16 mouse cellular contexts compared by ENCODE assay signal in genomic region chr2:69851427-69852058, GRCm38 (mm10). TPM values are rescaled to one million over a fixed set of nuclear protein-coding genes. Genes with fewer than 3 reads are reported as not detected.
A peak's percentile ranks its signal among the peaks of the same experiment; 100 is the strongest.
DNase-seq lines count a peak whose midpoint lies in the region; ATAC-seq lines count a peak whose summit lies in the region.
"Had no signal": no experiment of that assay in that cellular context is flagged by ENCODE, and none has a peak within 500 bp of the region (broad histone marks: within the 10 kb centered on the region; RNA-seq: fewer than 3 reads in every experiment).

No protein-coding gene starts in this region.

- DNase-seq in CD4-positive helper T cell, adult 2 months (ENCODE audit: low read depth, low spot score): peak; percentile 4
- DNase-seq in c-Kit-positive CD71-positive TER-119-negative erythroid progenitor cells, embryonic 14.5 days (ENCODE audit: low read depth): peak; percentile 48
- DNase-seq in liver, embryonic 13.5 days: peak; percentile 47
- no peak for DNase-seq in right cerebral cortex, postnatal 14 days
- DNase-seq in MN1 (ENCODE audit: low spot score): no peak
- DNase-seq: cerebellum, adult 9-11 months; lung, postnatal 36 days; right cerebral cortex, postnatal 25 days; thymus, postnatal 25 days had no signal

- ATAC-seq in intestine, embryonic 15.5 days: peak; percentile 46
- ATAC-seq in intestine, embryonic 16.5 days: no peak
- ATAC-seq in liver, embryonic 13.5 days (ENCODE audit: low read depth): peak; percentile 86
- no peak for ATAC-seq in CD4-positive, CD25-positive, alpha-beta regulatory T cell, adult 4 months

- H3K36me3 ChIP-seq in intestine, embryonic 15.5 days: no peaks in the 10 kb centered on the region
- H3K36me3 ChIP-seq in intestine, embryonic 16.5 days (ENCODE audit: control insufficient read depth, insufficient read depth, low read length): no peaks in the 10 kb centered on the region
- H3K36me3 ChIP-seq in liver, embryonic 13.5 days: no peaks in the 10 kb centered on the region
- H3K36me3 ChIP-seq: embryonic facial prominence, embryonic 10.5 days; forebrain, embryonic 10.5 days; heart, embryonic 12.5 days had no signal

- no peak overlapping the region for H3K4me3 ChIP-seq in intestine, embryonic 15.5 days (replicated peaks)
- H3K4me3 ChIP-seq in intestine, embryonic 16.5 days (ENCODE audit: low read length): no peak overlapping the region
- H3K4me3 ChIP-seq in liver, embryonic 13.5 days (replicated peaks): no peak overlapping the region
- H3K4me3 ChIP-seq: embryonic facial prominence, embryonic 10.5 days; forebrain, embryonic 10.5 days; heart, embryonic 12.5 days had no signal

- H3K4me1 ChIP-seq in intestine, embryonic 15.5 days (replicated peaks): no peaks in the 10 kb centered on the region
- no peaks in the 10 kb centered on the region for H3K4me1 ChIP-seq in intestine, embryonic 16.5 days (ENCODE audit: control insufficient read depth, insufficient read depth, low read length)
- H3K4me1 ChIP-seq in liver, embryonic 13.5 days (replicated peaks): peaks cover 28% of the 10 kb centered on the region
- H3K4me1 ChIP-seq: heart, embryonic 12.5 days had no signal

- no peak overlapping the region for H3K27ac ChIP-seq in intestine, embryonic 15.5 days
- H3K27ac ChIP-seq in intestine, embryonic 16.5 days (ENCODE audit: low read length): no peak overlapping the region
- H3K27ac ChIP-seq in liver, embryonic 13.5 days: no peak overlapping the region
- H3K27ac ChIP-seq: embryonic facial prominence, embryonic 10.5 days; forebrain, embryonic 10.5 days; hindbrain, embryonic 14.5 days had no signal

- H3K9me3 ChIP-seq in intestine, embryonic 15.5 days: no peaks in the 10 kb centered on the region
- H3K9me3 ChIP-seq in intestine, embryonic 16.5 days (ENCODE audit: control insufficient read depth, low read length): no peaks in the 10 kb centered on the region
- H3K9me3 ChIP-seq in liver, embryonic 13.5 days (replicated peaks): no peaks in the 10 kb centered on the region
- H3K9me3 ChIP-seq: embryonic facial prominence, embryonic 10.5 days; forebrain, embryonic 10.5 days; heart, embryonic 12.5 days had no signal

- no peak overlapping the region for H3K9ac ChIP-seq in intestine, embryonic 15.5 days
- no peak overlapping the region for H3K9ac ChIP-seq in intestine, embryonic 16.5 days (ENCODE audit: low read depth, low read length)
- H3K9ac ChIP-seq in liver, embryonic 13.5 days: no peak overlapping the region
- H3K9ac ChIP-seq: heart, embryonic 12.5 days; hindbrain, embryonic 14.5 days had no signal

- no peaks in the 10 kb centered on the region for H3K27me3 ChIP-seq in intestine, embryonic 15.5 days (replicated peaks)
- no peaks in the 10 kb centered on the region for H3K27me3 ChIP-seq in intestine, embryonic 16.5 days (replicated peaks; ENCODE audit: control insufficient read depth, insufficient read depth, low read length)
- H3K27me3 ChIP-seq in liver, embryonic 13.5 days: no peaks in the 10 kb centered on the region
- H3K27me3 ChIP-seq: heart, embryonic 12.5 days had no signal

- no peak overlapping the region for H3K4me2 ChIP-seq in intestine, embryonic 15.5 days (replicated peaks)
- H3K4me2 ChIP-seq in intestine, embryonic 16.5 days (ENCODE audit: low read depth, low read length): no peak overlapping the region
- H3K4me2 ChIP-seq in liver, embryonic 13.5 days: no peak overlapping the region
- H3K4me2 ChIP-seq: heart, embryonic 12.5 days; hindbrain, embryonic 14.5 days had no signal

- WGBS in intestine, embryonic 15.5 days: 69% methylated on average over 2 of the region's 2 CpGs
- WGBS in intestine, embryonic 16.5 days: 45% methylated on average over 2 of the region's 2 CpGs
- whole genome bisulfite sequencing in liver, embryonic 13.5 days (ENCODE audit: insufficient replicate concordance): 44% methylated on average over 2 of the region's 2 CpGs

RNA-seq across cellular contexts. Expression of gene Ssb, which starts 9.8 kb away (rescaled TPM):
- 290 and 358 TPM in 2 replicates for polyA plus RNA-seq in intestine, embryonic 15.5 days (2015; fragmentation: Nextera tagmentation; extraction: Ambion mirVana)
- 223 and 249 TPM in 2 replicates for polyA plus RNA-seq in intestine, embryonic 16.5 days (2015; fragmentation: Nextera tagmentation; extraction: Ambion mirVana)
- 204 and 266 TPM in 2 replicates for polyA plus RNA-seq in liver, embryonic 13.5 days (2015; fragmentation: Nextera tagmentation; extraction: Ambion mirVana)
- polyA plus RNA-seq in CD4-positive, CD25-positive, alpha-beta regulatory T cell, adult 4 months (2017; shearing (Covaris generic)): 100 to 1,000 TPM; 232 to 274 TPM

RNA-seq across cellular contexts. Expression of gene Klhl23, which starts 29.8 kb away (rescaled TPM):
- polyA plus RNA-seq in intestine, embryonic 15.5 days (2015; fragmentation: Nextera tagmentation; extraction: Ambion mirVana): 33.3 and 37.2 TPM in 2 replicates
- polyA plus RNA-seq in intestine, embryonic 16.5 days (2015; fragmentation: Nextera tagmentation; extraction: Ambion mirVana): 29.5 and 31.1 TPM in 2 replicates
- polyA plus RNA-seq in liver, embryonic 13.5 days (2015; fragmentation: Nextera tagmentation; extraction: Ambion mirVana): 20.2 and 24.7 TPM in 2 replicates
- under 1 TPM in 1 of 2 experiments, not detected in 1; 0.20 TPM for polyA plus RNA-seq in CD4-positive, CD25-positive, alpha-beta regulatory T cell, adult 4 months (2017; shearing (Covaris generic))

RNA-seq across cellular contexts. Expression of gene Mettl5, which starts 33.9 kb away (rescaled TPM):
- 39.8 and 41.2 TPM in 2 replicates for polyA plus RNA-seq in intestine, embryonic 15.5 days (2015; fragmentation: Nextera tagmentation; extraction: Ambion mirVana)
- polyA plus RNA-seq in intestine, embryonic 16.5 days (2015; fragmentation: Nextera tagmentation; extraction: Ambion mirVana): 36.7 and 38.5 TPM in 2 replicates
- polyA plus RNA-seq in liver, embryonic 13.5 days (2015; fragmentation: Nextera tagmentation; extraction: Ambion mirVana): 40.8 and 42.1 TPM in 2 replicates
- 10 to 100 TPM; 73.1 to 75.3 TPM for polyA plus RNA-seq in CD4-positive, CD25-positive, alpha-beta regulatory T cell, adult 4 months (2017; shearing (Covaris generic))

RNA-seq across cellular contexts. Expression of gene Ubr3, which starts 45.5 kb away (rescaled TPM):
- polyA plus RNA-seq in intestine, embryonic 15.5 days (2015; fragmentation: Nextera tagmentation; extraction: Ambion mirVana): 10.5 and 10.9 TPM in 2 replicates
- 8.3 and 11.1 TPM in 2 replicates for polyA plus RNA-seq in intestine, embryonic 16.5 days (2015; fragmentation: Nextera tagmentation; extraction: Ambion mirVana)
- polyA plus RNA-seq in liver, embryonic 13.5 days (2015; fragmentation: Nextera tagmentation; extraction: Ambion mirVana): 5.1 and 6.0 TPM in 2 replicates
- polyA plus RNA-seq in CD4-positive, CD25-positive, alpha-beta regulatory T cell, adult 4 months (2017; shearing (Covaris generic)): 10 to 100 TPM; 11.7 to 16.1 TPM

Comparison
In these comparisons a context has a peak if more than half of its experiments do, and no peak if none do; other contexts are left out.
1. ATAC-seq: peak in intestine, embryonic 15.5 days (single experiment) and liver, embryonic 13.5 days (single experiment); none in intestine, embryonic 16.5 days (single experiment) and CD4-positive, CD25-positive, alpha-beta regulatory T cell, adult 4 months (single experiment).
2. DNase-seq: peak in CD4-positive helper T cell, adult 2 months (single experiment), c-Kit-positive CD71-positive TER-119-negative erythroid progenitor cells, embryonic 14.5 days (single experiment) and liver, embryonic 13.5 days (single experiment); none in right cerebral cortex, postnatal 14 days (single experiment) and MN1 (single experiment).
3. RNA of gene Klhl23, which starts 29.8 kb away (polyA plus RNA-seq): 33.3 to 37.2 TPM in intestine, embryonic 15.5 days, 29.5 to 31.1 TPM in intestine, embryonic 16.5 days and 20.2 to 24.7 TPM in liver, embryonic 13.5 days; 0.20 TPM in CD4-positive, CD25-positive, alpha-beta regulatory T cell, adult 4 months; every median in the first group is over 10 times any median in the second.